Mouse (Mus musculus): Measurements from ENCODE around the gene Psap.

- TF ChIP-seq POLR2A (IDR thresholded peaks at IDR 0.05; ENCODE audit: low read depth, low read length) (no peak), CTCF (IDR thresholded peaks at IDR 0.05; ENCODE audit: borderline replicate concordance, insufficient read depth, low read length) (no peak)
Observed at GRCm38 (mm10) chr10:60269141-60270064, 8.0 kb upstream of the Psap start.

All from embryonic fibroblast, embryonic 13.5 days (primary cell).